ENCODE assay signal across 18 mouse cellular contexts in genomic region chr11:94896753-94897376, GRCm38 (mm10). TPM values are rescaled to one million over a fixed set of nuclear protein-coding genes. Genes with fewer than 3 reads are reported as not detected.
A peak's percentile ranks its signal among the peaks of the same experiment; 100 is the strongest.
DNase-seq lines count a peak whose midpoint lies in the region; ATAC-seq and TF ChIP-seq lines count a peak whose summit lies in the region.
"Had no signal": no experiment of that assay in that cellular context is flagged by ENCODE, and none has a peak within 500 bp of the region (broad histone marks: within the 10 kb centered on the region; RNA-seq: fewer than 3 reads in every experiment).

No protein-coding gene starts in this region.

- H3K4me2 ChIP-seq in intestine, embryonic 15.5 days (replicated peaks): no peak overlapping the region; the same call in 1 of the 2 replicates
- H3K4me2 ChIP-seq: heart, embryonic 11.5 days; kidney, embryonic 15.5 days; liver, embryonic 13.5 days had no signal

- H3K4me3 ChIP-seq in layer of hippocampus, adult 2 months: peak overlapping the region; percentile 1; the same call in 1 of the 2 replicates
- H3K4me3 ChIP-seq in embryonic facial prominence, embryonic 10.5 days: no peak overlapping the region
- no peak overlapping the region for H3K4me3 ChIP-seq in intestine, embryonic 15.5 days (replicated peaks)
- H3K4me3 ChIP-seq: erythroblast, embryonic 14.5 days; kidney, embryonic 15.5 days; liver, embryonic 13.5 days had no signal

- no peak for DNase-seq in layer of hippocampus, adult 2 months (ENCODE audit: low spot score in 2 of 2)
- DNase-seq in layer of hippocampus, postnatal 25 days (ENCODE audit: extremely low spot score in 1 of 2, low spot score in 1 of 2): no peak
- no peak for DNase-seq in embryonic facial prominence, embryonic 10.5 days (ENCODE audit: low spot score)
- peak; percentile 14 for DNase-seq in lung, postnatal 14 days
- no peak for DNase-seq in ovary, postnatal 14 days (ENCODE audit: low spot score)
- DNase-seq in thymus, postnatal 0 days (ENCODE audit: low spot score): no peak
- DNase-seq in kidney, adult 11 months: no peak
- DNase-seq: cerebellum, adult 18-20 months; forebrain, postnatal 0 days; gastrocnemius, postnatal 36 days; liver, embryonic 13.5 days had no signal

- H3K9me3 ChIP-seq in embryonic facial prominence, embryonic 10.5 days: no peaks in the 10 kb centered on the region; the same call in 1 of the 2 replicates
- H3K9me3 ChIP-seq in intestine, embryonic 15.5 days: no peaks in the 10 kb centered on the region
- H3K9me3 ChIP-seq: kidney, embryonic 15.5 days; liver, embryonic 13.5 days had no signal

- no peak for TF ChIP-seq CTCF in layer of hippocampus, adult 2 months (conservative IDR thresholded peaks at IDR 0.05)

- no peaks in the 10 kb centered on the region for H3K36me3 ChIP-seq in embryonic facial prominence, embryonic 10.5 days (replicated peaks)
- H3K36me3 ChIP-seq in intestine, embryonic 15.5 days: no peaks in the 10 kb centered on the region
- H3K36me3 ChIP-seq: kidney, embryonic 15.5 days; liver, embryonic 13.5 days had no signal

- ATAC-seq in intestine, embryonic 15.5 days: peak; percentile 70
- ATAC-seq: forebrain, postnatal 0 days; hindbrain, embryonic 16.5 days had no signal

- WGBS in embryonic facial prominence, embryonic 10.5 days: 81% methylated on average over 16 of the region's 16 CpGs
- 45% methylated on average over 16 of the region's 16 CpGs for WGBS in intestine, embryonic 15.5 days

- no peak overlapping the region for H3K27ac ChIP-seq in layer of hippocampus, adult 2 months
- peak overlapping the region; percentile 55; the same call in 1 of the 2 replicates for H3K27ac ChIP-seq in embryonic facial prominence, embryonic 10.5 days (replicated peaks)
- H3K27ac ChIP-seq in intestine, embryonic 15.5 days: peak overlapping the region; percentile 85
- H3K27ac ChIP-seq: kidney, embryonic 15.5 days; liver, embryonic 13.5 days had no signal

- H3K27me3 ChIP-seq in embryonic facial prominence, embryonic 10.5 days (replicated peaks; ENCODE audit: low read depth, poor library complexity, severe bottlenecking): no peaks in the 10 kb centered on the region
- no peaks in the 10 kb centered on the region for H3K27me3 ChIP-seq in intestine, embryonic 15.5 days (replicated peaks)
- H3K27me3 ChIP-seq: kidney, embryonic 15.5 days; liver, embryonic 13.5 days had no signal

- H3K9ac ChIP-seq in intestine, embryonic 15.5 days: no peak overlapping the region
- H3K9ac ChIP-seq: forebrain, postnatal 0 days; kidney, embryonic 15.5 days; liver, embryonic 13.5 days had no signal

- peaks cover 10% of the 10 kb centered on the region; the same call in 1 of the 2 replicates for H3K4me1 ChIP-seq in embryonic facial prominence, embryonic 10.5 days
- no peaks in the 10 kb centered on the region; the same call in 1 of the 2 replicates for H3K4me1 ChIP-seq in intestine, embryonic 15.5 days (replicated peaks)
- H3K4me1 ChIP-seq: kidney, embryonic 15.5 days; liver, embryonic 13.5 days had no signal

RNA-seq across cellular contexts. Expression of gene Col1a1, which starts 39.2 kb away (rescaled TPM):
- total RNA-seq in layer of hippocampus, adult 2 months (2021): 10 to 100 TPM in 1 of 2 experiments, 1 to 10 TPM in 1; 9.6 to 14.0 TPM
- total RNA-seq in layer of hippocampus, postnatal 25 days (2021): 10 to 100 TPM; 18.5 to 19.2 TPM
- 61.5 and 88.8 TPM in 2 replicates for polyA plus RNA-seq in embryonic facial prominence, embryonic 10.5 days (2016; fragmentation: Nextera tagmentation; extraction: Ambion mirVana)
- 984 and 1,087 TPM in 2 replicates for polyA plus RNA-seq in intestine, embryonic 15.5 days (2015; fragmentation: Nextera tagmentation; extraction: Ambion mirVana)
- polyA plus RNA-seq in thymus, postnatal 0 days (2015; fragmentation: Nextera tagmentation; extraction: Ambion mirVana): 64.3 and 68.9 TPM in 2 replicates
- total RNA-seq: common myeloid progenitor, adult 5-6 weeks; neutrophil, adult 5-6 weeks had no signal

Comparison
In these comparisons a context has a peak if more than half of its experiments do, and no peak if none do; other contexts are left out.
1. RNA of gene Col1a1, which starts 39.2 kb away (polyA plus RNA-seq): 984 to 1,087 TPM in intestine, embryonic 15.5 days; 61.5 to 88.8 TPM in embryonic facial prominence, embryonic 10.5 days and 64.3 to 68.9 TPM in thymus, postnatal 0 days; every median in the first group is over 10 times any median in the second.